Mouse (Mus musculus) liver, embryonic 14.5 days (tissue): Measurements from ENCODE around the gene Atat1.

ENCODE experiments used
- CTCF ChIP-seq: IDR thresholded peaks from 2 replicates; pipeline ENCODE4 v1.5.1; 2016; ENCODE audit warnings: antibody characterized with exemption, low read depth, control low read depth
- EP300 ChIP-seq: IDR thresholded peaks from 2 replicates; pipeline ENCODE4 v1.6.1; 2016; ENCODE audit warnings: antibody characterized with exemption, low read depth

- TF ChIP-seq EP300 (no peak), CTCF (no peak)
Measured at GRCm38 (mm10) chr17:35864832-35865353, 45.0 kb downstream of the Atat1 start.
